Mouse (Mus musculus): Measurements from ENCODE around the gene Gsg1l2. TPM values are rescaled to one million over a fixed set of nuclear protein-coding genes. Genes with fewer than 3 reads are reported as not detected.

The Gsg1l2 gene
- total and polyA plus RNA-seq, 3 experiments, result not detected

- H3K4me3 ChIP-seq (replicated peaks in 1 of 3; ENCODE audit: low read depth in 2 of 3, low read length in 2 of 3, poor library complexity in 1 of 3), result no peak overlapping the region
- H3K9ac ChIP-seq (ENCODE audit: insufficient read depth, low read depth), result no peak overlapping the region
- 0 out of 4 replicates have a peak, but pooled peaks cover 0 to 3% of the 10 kb centered on the region in 2 experiments for H3K4me1 ChIP-seq (ENCODE audit: control insufficient read depth in 1 of 2, insufficient read depth in 2 of 2)
- no peak for DNase-seq (ENCODE audit: extremely low read depth)
- no peak overlapping the region for H3K27ac ChIP-seq (ENCODE audit: insufficient read depth, low read depth)
- H3K4me2 ChIP-seq (ENCODE audit: insufficient read depth, low read depth, poor library complexity, severe bottlenecking), result no peak overlapping the region
- H3K9me3 ChIP-seq (replicated peaks; ENCODE audit: low read length), result no peaks in the 10 kb centered on the region
- peaks cover 3% of the 10 kb centered on the region for H3K27me3 ChIP-seq (replicated peaks)
- H3K79me2 ChIP-seq (replicated peaks; ENCODE audit: control insufficient read depth, extremely low read depth, insufficient read depth, poor library complexity, severe bottlenecking), result no peaks in the 10 kb centered on the region
- dilution Hi-C loops (cut with MboI; ENCODE audit: extremely low pct_ligation_motif_present, extremely low pct_unique_long_range_greater_than_20kb, low sequenced_read_pairs), result no loop called here
- in situ Hi-C loops (cut with MboI; ENCODE audit: low pct_ligation_motif_present, low pct_unique_long_range_greater_than_20kb, low sequenced_read_pairs), result no loop called here
- no peak for TF ChIP-seq CHD1 (IDR thresholded peaks at IDR 0.05; ENCODE audit: low read depth, low read length)
- TF ChIP-seq ZMIZ1 (IDR thresholded peaks at IDR 0.05; ENCODE audit: low read depth, low read length), result no peak
- TF ChIP-seq MXI1 (IDR thresholded peaks at IDR 0.05; ENCODE audit: low read depth, low read length), result no peak
- no peak for TF ChIP-seq NRF1 (IDR thresholded peaks at IDR 0.05; ENCODE audit: low read depth, low read length)
- TF ChIP-seq SMC3 (IDR thresholded peaks at IDR 0.05; ENCODE audit: low read depth, low read length), result no peak
- TF ChIP-seq MAX (IDR thresholded peaks at IDR 0.05; ENCODE audit: low read length), result no peak
- TF ChIP-seq USF2 (conservative IDR thresholded peaks at IDR 0.05; ENCODE audit: low read depth, low read length), result no peak
- TF ChIP-seq JUN (IDR thresholded peaks at IDR 0.05; ENCODE audit: insufficient read depth, low read depth, low read length), result no peak
- no peak for TF ChIP-seq ZC3H11A (IDR thresholded peaks at IDR 0.05; ENCODE audit: low read depth, low read length)
- no peak for TF ChIP-seq ZNF384 (IDR thresholded peaks at IDR 0.05; ENCODE audit: low read depth, low read length)
- no peak for TF ChIP-seq USF1 (IDR thresholded peaks at IDR 0.05; ENCODE audit: low read depth, low read length)
- no peak for TF ChIP-seq IRF4 (IDR thresholded peaks at IDR 0.05; ENCODE audit: low read depth, low read length)
- no peak for TF ChIP-seq HCFC1 (IDR thresholded peaks at IDR 0.05; ENCODE audit: low read depth, low read length)
- no peak for TF ChIP-seq SIN3A (IDR thresholded peaks at IDR 0.05; ENCODE audit: low read length)
- no peak for TF ChIP-seq MEF2A (IDR thresholded peaks at IDR 0.05; ENCODE audit: borderline replicate concordance, low read depth, low read length)
- no peak for TF ChIP-seq RAD21 (IDR thresholded peaks at IDR 0.05; ENCODE audit: low read depth, low read length)
- no peak for TF ChIP-seq GABPA (IDR thresholded peaks at IDR 0.05; ENCODE audit: insufficient replicate concordance, low read depth, low read length)
- no peak for TF ChIP-seq UBTF (IDR thresholded peaks at IDR 0.05; ENCODE audit: low read depth, low read length)
- no peak for TF ChIP-seq E2F4 (IDR thresholded peaks at IDR 0.05; ENCODE audit: insufficient replicate concordance, low read depth, low read length)
- no peaks in the 10 kb centered on the region for H3K36me3 ChIP-seq (replicated peaks in 1 of 2; ENCODE audit: control insufficient read depth in 1 of 2, insufficient read depth in 1 of 2, low read length in 1 of 2)
Observed at GRCm38 (mm10) chr11:67790182-67790581, 15.8 kb downstream of the Gsg1l2 start.

DNA sequence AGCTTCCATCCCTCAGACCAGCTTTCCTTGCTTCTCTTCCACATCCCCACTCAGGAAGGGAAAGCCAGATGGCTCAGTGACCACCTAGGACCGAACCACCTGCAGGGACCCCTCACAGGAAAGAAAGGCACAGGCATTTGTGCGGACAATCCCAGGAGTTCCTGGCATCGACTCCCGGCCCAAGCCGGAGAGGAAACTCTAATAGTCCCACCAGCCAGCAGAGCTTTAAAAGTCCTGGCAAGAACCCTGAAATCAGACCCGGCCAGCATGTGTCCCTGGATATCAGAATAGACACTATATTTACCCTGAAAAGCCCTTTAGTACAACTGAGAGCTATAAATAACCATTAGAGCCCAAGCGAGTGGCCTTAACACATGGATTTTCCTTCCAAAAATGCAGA lies 23.5 kb downstream of the Gsg1l2 start, which contains the start of gene Dhrs7c:
TSS of gene Dhrs7c (plus strand) at position 257 of the 400 bp plus-strand sequence.
- in situ Hi-C loops (cut with MboI; ENCODE audit: low pct_ligation_motif_present, low pct_unique_long_range_greater_than_20kb, low sequenced_read_pairs), result no loop called here
- Histone ChIP-seq H3K4me3 (replicated peaks in 1 of 3; ENCODE audit: low read depth in 2 of 3, low read length in 2 of 3, poor library complexity in 1 of 3) (no peak within 1 kb of the TSS), H3K27ac (ENCODE audit: insufficient read depth, low read depth) (no peak within 1 kb of the TSS), H3K9me3 (replicated peaks; ENCODE audit: low read length) (no peaks in the 10 kb centered on the region), H3K79me2 (replicated peaks; ENCODE audit: control insufficient read depth, extremely low read depth, insufficient read depth, poor library complexity, severe bottlenecking) (no peaks in the 10 kb centered on the region), H3K9ac (ENCODE audit: insufficient read depth, low read depth) (no peak within 1 kb of the TSS), H3K4me1 (ENCODE audit: control insufficient read depth in 1 of 2, insufficient read depth in 2 of 2) (0 out of 4 replicates have a peak, but pooled peaks cover 0 to 2% of the 10 kb centered on the region in 2 experiments), H3K4me2 (ENCODE audit: insufficient read depth, low read depth, poor library complexity, severe bottlenecking) (no peak within 1 kb of the TSS), H3K27me3 (replicated peaks) (peaks cover 12% of the 10 kb centered on the region), H3K36me3 (replicated peaks in 1 of 2; ENCODE audit: control insufficient read depth in 1 of 2, insufficient read depth in 1 of 2, low read length in 1 of 2) (no peaks in the 10 kb centered on the region)
- dilution Hi-C loops (cut with MboI; ENCODE audit: extremely low pct_ligation_motif_present, extremely low pct_unique_long_range_greater_than_20kb, low sequenced_read_pairs), result no loop called here
- no peak for TF ChIP-seq CTCF (conservative IDR thresholded peaks at IDR 0.05 in 1 of 2, IDR thresholded peaks at IDR 0.05 in 1 of 2; ENCODE audit: low read depth in 2 of 2, low read length in 2 of 2)
- TF ChIP-seq EP300 (IDR thresholded peaks at IDR 0.05; ENCODE audit: low read length), result no peak
- no peak for TF ChIP-seq GABPA (IDR thresholded peaks at IDR 0.05; ENCODE audit: insufficient replicate concordance, low read depth, low read length)
- TF ChIP-seq CHD1 (IDR thresholded peaks at IDR 0.05; ENCODE audit: low read depth, low read length), result no peak
- DNase-seq (ENCODE audit: extremely low read depth), result no peak
